Mouse (Mus musculus) bone marrow, adult 2 months (tissue): ENCODE measurements around the gene Themis3. TPM values are rescaled to one million over a fixed set of nuclear protein-coding genes. Genes with fewer than 3 reads are reported as not detected.

ENCODE experiments used
- H3K27ac ChIP-seq: fragments of 200-500 bp; 2 replicates; pipeline ENCODE4 v1.5.1; 2012; ENCODE audit warnings: low read depth, mild to moderate bottlenecking, control low read depth, inconsistent platforms, low read length; ENCODE audit not compliant: control insufficient read depth, poor library complexity, insufficient read depth
- H3K4me1 ChIP-seq: fragments of 200-500 bp; 2 replicates; pipeline ENCODE4 v1.6.1; 2011; ENCODE audit warnings: low read length; ENCODE audit not compliant: control insufficient read depth, insufficient read depth
- H3K4me3 ChIP-seq: fragments of 200-500 bp; replicated peaks from 2 replicates; pipeline ENCODE3; 2011; ENCODE audit warnings: mild to moderate bottlenecking, low read depth, low read length, control low read depth; ENCODE audit not compliant: control insufficient read depth
- CTCF ChIP-seq: fragments of 200-500 bp; IDR thresholded peaks from 2 replicates; pipeline ENCODE4 v1.5.1; 2011; ENCODE audit warnings: low read length, control low read depth; ENCODE audit not compliant: control insufficient read depth, insufficient read depth
- POLR2A ChIP-seq: fragments of 200-500 bp; IDR thresholded peaks from 2 replicates; pipeline ENCODE4 v1.6.1; 2011; ENCODE audit warnings: low read depth, mild to moderate bottlenecking, control low read depth, low read length, borderline replicate concordance; ENCODE audit not compliant: control insufficient read depth
- WGBS: fragments of 180-500 bp; shearing (Covaris S2); methylation state at CpG from one replicate; pipeline ENCODE4 v1.1.7; 2018; 5-methylcytosine and 5-hydroxymethylcytosine counted together
- polyA plus RNA-seq: library from polyadenylated mRNA; stranded (reverse); fragments of >200 nt; gene quantifications from 2 replicates; pipeline ENCODE4 v1.2.4, GENCODE M21; 2011; ENCODE audit warnings: low replicate concordance; ENCODE audit not compliant: missing spikeins, insufficient read depth, insufficient read length

Gene Themis3
- polyA plus RNA-seq, 1 experiment = not detected

DNA sequence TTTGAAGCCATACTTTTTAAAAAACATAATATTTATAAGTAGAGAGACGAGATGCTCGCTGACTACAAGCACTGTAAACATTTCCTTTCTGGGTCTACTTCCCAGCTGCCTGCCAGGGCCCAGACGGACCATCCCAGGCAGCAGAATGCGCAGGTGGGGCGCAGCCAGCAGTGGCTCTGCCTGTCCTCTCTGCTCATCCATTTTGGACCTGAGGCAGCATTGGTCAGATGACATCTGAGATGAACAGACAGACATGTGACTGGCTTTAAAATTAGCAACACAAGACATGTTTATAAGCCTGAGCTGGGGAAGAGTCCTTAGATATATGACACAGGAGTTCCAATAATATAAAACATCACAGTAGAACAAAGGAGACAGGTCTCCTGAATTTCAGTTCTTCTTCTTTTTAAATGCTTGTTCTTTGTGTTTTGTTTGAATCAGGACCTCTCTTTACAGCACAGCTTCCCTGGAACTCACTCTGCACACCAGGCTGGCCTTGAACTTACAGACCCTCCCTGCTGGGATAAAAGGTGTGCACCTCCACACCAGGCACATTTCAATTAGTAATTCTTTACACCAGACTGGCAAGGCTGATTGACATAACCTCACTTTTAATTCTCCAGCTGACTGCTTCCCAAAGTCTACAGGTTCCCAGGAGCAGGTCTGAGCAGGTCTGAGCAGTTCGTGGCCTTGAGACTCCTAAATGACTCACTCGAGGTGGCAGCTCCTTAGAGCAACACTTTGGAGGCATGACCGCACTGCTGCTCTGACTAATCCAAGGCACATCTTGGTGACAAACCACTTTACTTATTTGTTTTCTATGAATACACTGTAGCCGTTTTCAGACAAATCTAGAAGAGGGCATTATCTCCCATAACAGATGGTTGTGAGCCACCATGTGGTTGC is 87.1 kb downstream of the Themis3 start:
- H3K4me1 ChIP-seq = peaks cover 2% of the 10 kb centered on the region
- no peak overlapping the region for H3K4me3 ChIP-seq
- WGBS = 84% methylated on average over 9 of the region's 9 CpGs
- H3K27ac ChIP-seq = no peak overlapping the region
- no peak for TF ChIP-seq CTCF
- TF ChIP-seq POLR2A = no peak

DNA sequence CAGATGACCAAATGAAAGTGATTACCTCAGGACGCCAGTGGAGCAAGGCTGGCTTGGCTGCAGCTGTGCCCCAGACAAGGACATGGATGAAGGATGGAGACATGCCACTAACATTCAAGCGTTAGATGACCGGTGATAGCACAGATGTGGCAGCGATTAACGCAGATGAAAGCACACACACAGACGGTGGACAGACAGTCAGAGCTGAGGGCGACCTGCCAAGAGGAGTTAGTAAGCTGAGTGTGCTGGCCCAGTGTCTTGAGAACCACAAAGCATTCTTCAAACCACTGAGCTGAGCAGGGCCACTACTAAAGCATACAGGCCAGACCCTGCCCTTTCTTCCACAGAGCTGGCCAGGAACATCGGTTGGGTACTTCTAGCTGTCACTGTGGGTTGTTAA is 89.5 kb downstream of the Themis3 start:
- TF ChIP-seq POLR2A (no peak), CTCF (no peak)
- no peak overlapping the region for H3K27ac ChIP-seq
- H3K4me1 ChIP-seq = no peaks in the 10 kb centered on the region
- 87% methylated on average over 8 of the region's 8 CpGs for WGBS
- no peak overlapping the region for H3K4me3 ChIP-seq

Other genes starting within 250 kb of the Themis3 start
- 4.2 TPM in 1 of 2 replicates, not detected in the other for gene Mtcl1, start 144.9 kb downstream of the Themis3 start, polyA plus RNA-seq
- 25.3 and 33.2 TPM in 2 replicates for gene Rab12, start 74.9 kb downstream of the Themis3 start, polyA plus RNA-seq